Mouse (Mus musculus) midbrain, embryonic 13.5 days (tissue): Measurements from ENCODE around the gene Col28a1. TPM values are rescaled to one million over a fixed set of nuclear protein-coding genes. Genes with fewer than 3 reads are reported as not detected.
"Not testable (repeated sequence)": the region's sequence is repeated elsewhere in the genome, so short reads cannot be mapped to it uniquely, and the experiment has no call there.

Source experiments
- ATAC-seq: fragments of 200-750 bp; cut with Nextera tagmentation; 2 replicates; pipeline ENCODE4 v1.8.0; 2017; ENCODE audit warnings: mild to moderate bottlenecking, moderate TSS enrichment, moderate library complexity
- H3K27ac ChIP-seq: fragments of 300-500 bp; sonication (generic); 2 replicates; pipeline ENCODE4 v1.5.1; 2015; ENCODE audit warnings: inconsistent platforms, mild to moderate bottlenecking, moderate library complexity
- H3K27me3 ChIP-seq: fragments of 300-500 bp; sonication (generic); 2 replicates; pipeline ENCODE4 v1.6.1; 2015; ENCODE audit warnings: mild to moderate bottlenecking, inconsistent platforms
- H3K36me3 ChIP-seq: fragments of 300-500 bp; sonication (generic); 2 replicates; pipeline ENCODE4 v1.6.1; 2015; ENCODE audit warnings: mild to moderate bottlenecking, inconsistent platforms
- H3K4me1 ChIP-seq: fragments of 300-500 bp; sonication (generic); replicated peaks from 2 replicates; pipeline ENCODE4 v1.6.1; 2015; ENCODE audit warnings: inconsistent platforms
- H3K4me2 ChIP-seq: fragments of 300-500 bp; sonication (generic); replicated peaks from 2 replicates; pipeline ENCODE4 v1.6.1; 2015; ENCODE audit warnings: moderate library complexity, mild to moderate bottlenecking, inconsistent platforms
- H3K4me3 ChIP-seq: fragments of 300-500 bp; sonication (generic); replicated peaks from 2 replicates; pipeline ENCODE4 v1.5.1; 2015; ENCODE audit warnings: mild to moderate bottlenecking, inconsistent platforms
- H3K9ac ChIP-seq: fragments of 300-500 bp; sonication (generic); replicated peaks from 2 replicates; pipeline ENCODE4 v1.6.1; 2015; ENCODE audit warnings: mild to moderate bottlenecking, inconsistent platforms
- H3K9me3 ChIP-seq: fragments of 300-500 bp; sonication (generic); 2 replicates; pipeline ENCODE4 v1.6.1; 2016; ENCODE audit warnings: mild to moderate bottlenecking, inconsistent platforms
- WGBS: fragments of 180-500 bp; shearing (Covaris S2); methylation state at CpG from one replicate; pipeline ENCODE4 v1.1.7; 2015; 5-methylcytosine and 5-hydroxymethylcytosine counted together
- polyA plus RNA-seq: library from polyadenylated mRNA; unstranded; fragments of >200 nt; fragmentation: Nextera tagmentation; extraction: Ambion mirVana; gene quantifications from 2 replicates; pipeline ENCODE4 v1.2.1, GENCODE M21; 2015

Col28a1 gene
- polyA plus RNA-seq, 1 experiment from 2014 or later = 0.20 TPM

GRCm38 (mm10) chr6:8067124-8067523, 125.3 kb downstream of the Col28a1 start:
- WGBS = 94% methylated on average over 3 of the region's 3 CpGs
- no peak for ATAC-seq
- no peaks in the 10 kb centered on the region for H3K36me3 ChIP-seq
- H3K27ac ChIP-seq = no peak overlapping the region
- no peaks in the 10 kb centered on the region for H3K27me3 ChIP-seq
- H3K4me2 ChIP-seq = no peak overlapping the region
- no peak overlapping the region for H3K9ac ChIP-seq
- no peaks in the 10 kb centered on the region for H3K9me3 ChIP-seq
- no peak overlapping the region for H3K4me3 ChIP-seq
- H3K4me1 ChIP-seq = no peaks in the 10 kb centered on the region

GRCm38 (mm10) chr6:8066208-8066607, 126.2 kb downstream of the Col28a1 start:
- no peaks in the 10 kb centered on the region for H3K4me1 ChIP-seq
- no peaks in the 10 kb centered on the region for H3K36me3 ChIP-seq
- no peak for ATAC-seq
- no peak overlapping the region for H3K4me2 ChIP-seq
- H3K9me3 ChIP-seq = no peaks in the 10 kb centered on the region
- no peaks in the 10 kb centered on the region for H3K27me3 ChIP-seq
- no peak overlapping the region for H3K4me3 ChIP-seq
- 61% methylated on average over 3 of the region's 3 CpGs for WGBS
- H3K9ac ChIP-seq = no peak overlapping the region
- no peak overlapping the region for H3K27ac ChIP-seq

GRCm38 (mm10) chr6:8059199-8059598, 133.2 kb downstream of the Col28a1 start:
- Histone ChIP-seq H3K9ac (no peak overlapping the region), H3K9me3 (no peaks in the 10 kb centered on the region), H3K27me3 (no peaks in the 10 kb centered on the region), H3K27ac (no peak overlapping the region), H3K36me3 (no peaks in the 10 kb centered on the region), H3K4me3 (no peak overlapping the region), H3K4me2 (no peak overlapping the region), H3K4me1 (no peaks in the 10 kb centered on the region)
- 91% methylated on average over 7 of the region's 7 CpGs for WGBS
- ATAC-seq = no peak

- Histone ChIP-seq H3K27ac (no peak overlapping the region), H3K4me3 (no peak overlapping the region), H3K36me3 (no peaks in the 10 kb centered on the region), H3K27me3 (no peaks in the 10 kb centered on the region), H3K9me3 (no peaks in the 10 kb centered on the region), H3K4me2 (no peak overlapping the region), H3K4me1 (no peaks in the 10 kb centered on the region), H3K9ac (no peak overlapping the region)
- 78% methylated on average over 2 of the region's 2 CpGs for WGBS
- no peak for ATAC-seq
Measured at GRCm38 (mm10) chr6:8048216-8048615, 144.2 kb downstream of the Col28a1 start.

- H3K9me3 ChIP-seq = no peaks in the 10 kb centered on the region
- no peak overlapping the region for H3K4me3 ChIP-seq
- no peaks in the 10 kb centered on the region for H3K4me1 ChIP-seq
- 78% methylated on average over 4 of the region's 4 CpGs for WGBS
- ATAC-seq = no peak
- no peak overlapping the region for H3K9ac ChIP-seq
- no peaks in the 10 kb centered on the region for H3K36me3 ChIP-seq
- H3K4me2 ChIP-seq = no peak overlapping the region
- H3K27ac ChIP-seq = no peak overlapping the region
- no peaks in the 10 kb centered on the region for H3K27me3 ChIP-seq
Measured at GRCm38 (mm10) chr6:8046446-8046845, 146.0 kb downstream of the Col28a1 start.

- no peaks in the 10 kb centered on the region for H3K9me3 ChIP-seq
- H3K4me1 ChIP-seq = no peaks in the 10 kb centered on the region
- H3K27ac ChIP-seq = no peak overlapping the region
- WGBS = 100% methylated on average over 1 of the region's 1 CpGs
- H3K4me3 ChIP-seq = no peak overlapping the region
- H3K4me2 ChIP-seq = no peak overlapping the region
- no peaks in the 10 kb centered on the region for H3K36me3 ChIP-seq
- no peak overlapping the region for H3K9ac ChIP-seq
- no peak for ATAC-seq
- H3K27me3 ChIP-seq = no peaks in the 10 kb centered on the region
Measured at GRCm38 (mm10) chr6:8045825-8046224, 146.6 kb downstream of the Col28a1 start.

GRCm38 (mm10) chr6:8028711-8029110, 163.7 kb downstream of the Col28a1 start:
- Histone ChIP-seq H3K4me2 (no peak overlapping the region), H3K36me3 (no peaks in the 10 kb centered on the region), H3K9ac (no peak overlapping the region), H3K4me3 (no peak overlapping the region), H3K27me3 (no peaks in the 10 kb centered on the region), H3K9me3 (no peaks in the 10 kb centered on the region), H3K27ac (no peak overlapping the region), H3K4me1 (no peaks in the 10 kb centered on the region)
- no peak for ATAC-seq
- 81% methylated on average over 4 of the region's 4 CpGs for WGBS

GRCm38 (mm10) chr6:8025332-8026129, 166.9 kb downstream of the Col28a1 start:
- 88% methylated on average over 7 of the region's 7 CpGs for whole genome bisulfite sequencing
- no peak overlapping the region for H3K27ac ChIP-seq
- H3K27me3 ChIP-seq = no peaks in the 10 kb centered on the region
- ATAC-seq = no peak
- H3K4me1 ChIP-seq = no peaks in the 10 kb centered on the region
- no peaks in the 10 kb centered on the region for H3K36me3 ChIP-seq
- H3K4me3 ChIP-seq = no peak overlapping the region
- no peaks in the 10 kb centered on the region for H3K9me3 ChIP-seq
- no peak overlapping the region for H3K9ac ChIP-seq
- H3K4me2 ChIP-seq = no peak overlapping the region

- H3K9me3 ChIP-seq = no peaks in the 10 kb centered on the region
- ATAC-seq = no peak
- 81% methylated on average over 3 of the region's 3 CpGs for WGBS
Measured at GRCm38 (mm10) chr6:8023527-8023926, 168.9 kb downstream of the Col28a1 start.

GRCm38 (mm10) chr6:7994736-7995135, 197.7 kb downstream of the Col28a1 start:
- peak; percentile 88 for ATAC-seq
- Histone ChIP-seq H3K4me2 (no peak overlapping the region), H3K9ac (no peak overlapping the region), H3K27ac (no peak overlapping the region), H3K4me3 (no peak overlapping the region), H3K27me3 (0 out of 2 replicates have a peak, but pooled peaks cover 5% of the 10 kb centered on the region), H3K36me3 (no peaks in the 10 kb centered on the region), H3K9me3 (no peaks in the 10 kb centered on the region), H3K4me1 (0 out of 2 replicates have a peak, but pooled peaks cover 3% of the 10 kb centered on the region)
- 58% methylated on average over 4 of the region's 4 CpGs for WGBS

More at GRCm38 (mm10) chr6:8023527-8023926, 168.9 kb downstream of the Col28a1 start:
- Histone ChIP-seq H3K36me3 (no peaks in the 10 kb centered on the region), H3K4me1 (no peaks in the 10 kb centered on the region), H3K4me3 (no peak overlapping the region), H3K9ac (no peak overlapping the region), H3K4me2 (no peak overlapping the region), H3K27me3 (no peaks in the 10 kb centered on the region), H3K27ac (no peak overlapping the region)

- Histone ChIP-seq H3K4me2 (peak overlapping the region; percentile 36), H3K4me3 (peak overlapping the region; percentile 29), H3K4me1 (no peaks in the 10 kb centered on the region), H3K36me3 (no peaks in the 10 kb centered on the region), H3K27ac (no peak overlapping the region), H3K9ac (no peak overlapping the region), H3K27me3 (no peaks in the 10 kb centered on the region), H3K9me3 (no peaks in the 10 kb centered on the region)
- ATAC-seq = peak; percentile 79
- 19% methylated on average over 7 of the region's 7 CpGs for WGBS
Measured at GRCm38 (mm10) chr6:7983646-7983979, 208.8 kb downstream of the Col28a1 start.

- ATAC-seq = 0 out of 2 replicates have a peak, but pooled peaks have one; percentile 62
- H3K27ac ChIP-seq, H3K36me3 ChIP-seq, H3K9me3 ChIP-seq, H3K4me1 ChIP-seq, H3K27me3 ChIP-seq, H3K9ac ChIP-seq: not testable (repeated sequence)
- 52% methylated on average over 32 of the region's 32 CpGs for WGBS
- H3K4me2 ChIP-seq = peak overlapping the region; percentile 36
- H3K4me3 ChIP-seq = peak overlapping the region; percentile 29
Measured at GRCm38 (mm10) chr6:7982958-7983645, 209.3 kb downstream of the Col28a1 start.
